Mouse (Mus musculus) left cerebral cortex, postnatal 25 days (tissue): ENCODE measurements around the gene Pnpla8. TPM values are rescaled to one million over a fixed set of nuclear protein-coding genes. Genes with fewer than 3 reads are reported as not detected.
"Not testable (repeated sequence)": the region's sequence is repeated elsewhere in the genome, so short reads cannot be mapped to it uniquely, and the experiment has no call there.

Experiments used
- DNase-seq, 2 experiments: peaks; one replicate each; pipeline ENCODE4 v3.0.0; 2022; ENCODE audit warnings: low spot score in 2 of 2, mixed read lengths in 1 of 2
- intact Hi-C: fragments of 180-260 bp; cut with DNase I; formaldehyde crosslinking; loops from one replicate; pipeline ENCODE4 v1.15.1; 2025
- total RNA-seq, 2 experiments: library from RNA; stranded (reverse); gene quantifications; 2 replicates each; pipeline ENCODE4 v1.2.3; 2021

Gene Pnpla8
- 100 to 1,000 TPM; 132 to 140 TPM for total RNA-seq

- DNase-seq, intact Hi-C loops: not testable (repeated sequence)
These were observed at the start of gene Pnpla8 for GRCm38 (mm10) chr12:44221070-44221469. Pnpla8 (plus strand) TSS chr12:44221370.

- intact Hi-C loops = no loop called here
These were observed 44.7 kb upstream of the Pnpla8 start for GRCm38 (mm10) chr12:44176331-44177037.

GRCm38 (mm10) chr12:44177038-44177355, 44.2 kb upstream of the Pnpla8 start:
- intact Hi-C loops = no loop called here
- peak; percentile 14 to 21 for DNase-seq

More at GRCm38 (mm10) chr12:44176331-44177037, 44.7 kb upstream of the Pnpla8 start:
- DNase-seq = peak in 1 of 2 experiments; percentile 6

- peak; percentile 61 to 86 for DNase-seq
- intact Hi-C loops = no loop called here
These were observed 39.8 kb upstream of the Pnpla8 start for GRCm38 (mm10) chr12:44181081-44181982.

GRCm38 (mm10) chr12:44197873-44198525, 23.2 kb upstream of the Pnpla8 start:
- intact Hi-C loops = no loop called here
- DNase-seq = no peak

GRCm38 (mm10) chr12:44209141-44209823, 11.9 kb upstream of the Pnpla8 start:
- peak in 1 of 2 experiments; percentile 32 for DNase-seq
- intact Hi-C loops = no loop called here

- intact Hi-C loops = loop anchor here (2.0 to 10.0 kb wide), 2 partner anchors 59 to 335 kb away; no protein-coding TSS in a partner anchor
These were observed 11.1 kb upstream of the Pnpla8 start, which contains the start of gene Dnajb9 for GRCm38 (mm10) chr12:44209824-44210752. Dnajb9 (minus strand) TSS chr12:44210326.

GRCm38 (mm10) chr12:44211555-44211954, 9.6 kb upstream of the Pnpla8 start:
- intact Hi-C loops = loop anchor here (2.0 to 10.0 kb wide), 2 partner anchors 57 to 333 kb away; no protein-coding TSS in a partner anchor
- no peak for DNase-seq

More at GRCm38 (mm10) chr12:44209824-44210752, 11.1 kb upstream of the Pnpla8 start, which contains the start of gene Dnajb9:
- DNase-seq = peak; percentile 100

- intact Hi-C loops = no loop called here
- DNase-seq = peak; percentile 22 to 24
These were observed 634 bp downstream of the Pnpla8 start for GRCm38 (mm10) chr12:44221651-44222356.

GRCm38 (mm10) chr12:44223044-44223443, 1.9 kb downstream of the Pnpla8 start:
- intact Hi-C loops = no loop called here

GRCm38 (mm10) chr12:44224650-44225049, 3.5 kb downstream of the Pnpla8 start:
- intact Hi-C loops = no loop called here
- DNase-seq = no peak

More at GRCm38 (mm10) chr12:44223044-44223443, 1.9 kb downstream of the Pnpla8 start:
- DNase-seq = no peak

- intact Hi-C loops = no loop called here
- DNase-seq = no peak
These were observed 19.9 kb downstream of the Pnpla8 start for GRCm38 (mm10) chr12:44241090-44241489.

GRCm38 (mm10) chr12:44242407-44242806, 21.2 kb downstream of the Pnpla8 start:
- intact Hi-C loops = no loop called here
- no peak for DNase-seq

- intact Hi-C loops = no loop called here
- no peak for DNase-seq
These were observed 24.6 kb downstream of the Pnpla8 start for GRCm38 (mm10) chr12:44245739-44246138.

- intact Hi-C loops = no loop called here
- no peak for DNase-seq
These were observed 27.3 kb downstream of the Pnpla8 start for GRCm38 (mm10) chr12:44248309-44248977.

- DNase-seq = no peak
These were observed 41.4 kb downstream of the Pnpla8 start for GRCm38 (mm10) chr12:44262612-44263011.

GRCm38 (mm10) chr12:44265651-44266050, 44.5 kb downstream of the Pnpla8 start:
- intact Hi-C loops = no loop called here

More at GRCm38 (mm10) chr12:44262612-44263011, 41.4 kb downstream of the Pnpla8 start:
- intact Hi-C loops = no loop called here

More at GRCm38 (mm10) chr12:44265651-44266050, 44.5 kb downstream of the Pnpla8 start:
- DNase-seq = no peak
